7 mouse cellular contexts compared by ENCODE assay signal in the genomic region with DNA sequence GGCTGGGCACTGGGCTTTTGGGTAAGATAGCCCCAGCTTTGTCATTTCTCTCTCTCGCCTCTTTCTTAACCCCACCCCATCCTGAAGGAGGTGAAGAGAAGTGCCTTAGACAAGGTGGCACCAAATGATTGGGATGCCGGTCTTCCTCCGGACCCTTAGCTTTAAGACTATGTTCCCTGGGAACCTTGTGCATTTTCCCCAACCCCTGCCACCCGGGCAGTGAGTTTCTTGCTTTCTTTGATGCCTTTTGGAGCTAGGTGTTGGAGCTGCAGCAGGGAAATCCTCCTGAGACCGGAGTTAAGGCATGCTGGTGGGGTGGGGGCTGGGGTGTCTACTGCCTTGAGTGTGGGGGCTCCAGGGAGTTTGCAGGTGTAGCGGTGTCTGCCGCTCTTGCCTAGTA. TPM values are rescaled to one million over a fixed set of nuclear protein-coding genes. Genes with fewer than 3 reads are reported as not detected.
DNase-seq lines count a peak whose midpoint lies in the region; ATAC-seq lines count a peak whose summit lies in the region.

No protein-coding gene starts in this region.

- 0 out of 2 replicates have a peak, but pooled peaks cover 6% of the 10 kb centered on the region for H3K4me1 ChIP-seq in liver, embryonic 11.5 days (replicated peaks; ENCODE audit: control insufficient read depth, insufficient read depth, low read length)
- H3K4me1 ChIP-seq in forebrain, embryonic 12.5 days: peaks cover 30% of the 10 kb centered on the region
- H3K4me1 ChIP-seq in limb, embryonic 10.5 days: peaks cover 90% of the 10 kb centered on the region
- peaks cover 16% of the 10 kb centered on the region for H3K4me1 ChIP-seq in neural tube, embryonic 15.5 days

- H3K9me3 ChIP-seq in liver, embryonic 11.5 days (ENCODE audit: control insufficient read depth, low read length): no peaks in the 10 kb centered on the region
- no peaks in the 10 kb centered on the region for H3K9me3 ChIP-seq in forebrain, embryonic 12.5 days
- no peaks in the 10 kb centered on the region for H3K9me3 ChIP-seq in limb, embryonic 10.5 days (replicated peaks)
- H3K9me3 ChIP-seq in neural tube, embryonic 15.5 days (replicated peaks): no peaks in the 10 kb centered on the region

- WGBS in liver, embryonic 11.5 days: 5% methylated on average over 7 of the region's 7 CpGs
- under 1% methylated on average over 7 of the region's 7 CpGs for WGBS in forebrain, embryonic 12.5 days
- WGBS in limb, embryonic 10.5 days: 3% methylated on average over 7 of the region's 7 CpGs
- 8% methylated on average over 7 of the region's 7 CpGs for WGBS in neural tube, embryonic 15.5 days

- H3K9ac ChIP-seq in liver, embryonic 11.5 days (ENCODE audit: low read depth, low read length): no peak overlapping the region
- H3K9ac ChIP-seq in forebrain, embryonic 12.5 days: 0 out of 2 replicates have a peak overlapping the region, but pooled peaks have one; percentile 51
- H3K9ac ChIP-seq in neural tube, embryonic 15.5 days (replicated peaks): 0 out of 2 replicates have a peak overlapping the region, but pooled peaks have one; percentile 47

- DNase-seq in liver, embryonic 11.5 days (ENCODE audit: low spot score): no peak
- DNase-seq in liver: no peak
- peak; percentile 38 for DNase-seq in limb, embryonic 10.5 days (ENCODE audit: low spot score)
- DNase-seq in urinary bladder, postnatal 10 days (ENCODE audit: low spot score): no peak
- no peak for DNase-seq in adrenal gland, adult 2 months

- peak overlapping the region; percentile 46 for H3K4me3 ChIP-seq in liver, embryonic 11.5 days (ENCODE audit: low read depth, low read length)
- peak overlapping the region; percentile 47 for H3K4me3 ChIP-seq in forebrain, embryonic 12.5 days (replicated peaks)
- peak overlapping the region; percentile 71 for H3K4me3 ChIP-seq in limb, embryonic 10.5 days
- peak overlapping the region; percentile 51 for H3K4me3 ChIP-seq in neural tube, embryonic 15.5 days (replicated peaks)

- H3K4me2 ChIP-seq in liver, embryonic 11.5 days: peak overlapping the region; percentile 71
- peak overlapping the region; percentile 88 for H3K4me2 ChIP-seq in forebrain, embryonic 12.5 days
- H3K4me2 ChIP-seq in neural tube, embryonic 15.5 days: peak overlapping the region; percentile 96

- H3K27me3 ChIP-seq in liver, embryonic 11.5 days (replicated peaks; ENCODE audit: control insufficient read depth, insufficient read depth, low read length): peaks cover 80% of the 10 kb centered on the region
- peaks cover 99% of the 10 kb centered on the region for H3K27me3 ChIP-seq in forebrain, embryonic 12.5 days
- peaks cover 64% of the 10 kb centered on the region for H3K27me3 ChIP-seq in limb, embryonic 10.5 days (ENCODE audit: low read depth, poor library complexity, severe bottlenecking)
- H3K27me3 ChIP-seq in neural tube, embryonic 15.5 days (replicated peaks): peaks cover 96% of the 10 kb centered on the region

- no peaks in the 10 kb centered on the region for H3K36me3 ChIP-seq in liver, embryonic 11.5 days (ENCODE audit: control insufficient read depth, insufficient read depth, low read length)
- no peaks in the 10 kb centered on the region for H3K36me3 ChIP-seq in forebrain, embryonic 12.5 days (replicated peaks)
- H3K36me3 ChIP-seq in limb, embryonic 10.5 days: no peaks in the 10 kb centered on the region
- H3K36me3 ChIP-seq in neural tube, embryonic 15.5 days: no peaks in the 10 kb centered on the region

- H3K27ac ChIP-seq in liver, embryonic 11.5 days (ENCODE audit: low read depth, low read length): no peak overlapping the region
- H3K27ac ChIP-seq in forebrain, embryonic 12.5 days: no peak overlapping the region
- H3K27ac ChIP-seq in limb, embryonic 10.5 days: peak overlapping the region; percentile 87
- no peak overlapping the region for H3K27ac ChIP-seq in neural tube, embryonic 15.5 days (replicated peaks)

- ATAC-seq in liver, embryonic 11.5 days (replicated peaks; ENCODE audit: low FRiP score): no peak
- no peak for ATAC-seq in forebrain, embryonic 12.5 days (ENCODE audit: low FRiP score)
- ATAC-seq in neural tube, embryonic 15.5 days (ENCODE audit: low FRiP score): no peak

RNA-seq across cellular contexts. Expression of gene Scn4b, which starts 0.9 kb away (rescaled TPM):
- 0.22 and 0.41 TPM in 2 replicates for polyA plus RNA-seq in liver, embryonic 11.5 days (2014; fragmentation: Nextera tagmentation; extraction: Ambion mirVana)
- 0.23 and 0.56 TPM in 2 replicates for polyA plus RNA-seq in forebrain, embryonic 12.5 days (2016; fragmentation: Nextera tagmentation; extraction: Ambion mirVana)
- 2.0 and 4.1 TPM in 2 replicates for polyA plus RNA-seq in limb, embryonic 10.5 days (2016; fragmentation: Nextera tagmentation; extraction: Ambion mirVana)
- 0.55 and 2.0 TPM in 2 replicates for polyA plus RNA-seq in neural tube, embryonic 15.5 days (2015; fragmentation: Nextera tagmentation; extraction: Ambion mirVana)
- total RNA-seq in adrenal gland, adult 2 months (2021): 1 to 10 TPM in 1 of 2 experiments, under 1 TPM in 1; 0.46 to 1.0 TPM
- 0.18 and 0.51 TPM in 2 replicates for polyA plus RNA-seq in adrenal gland, adult 2 months (2012; rRNA removed)

RNA-seq across cellular contexts. Expression of gene Scn2b, which starts 21.5 kb away (rescaled TPM):
- polyA plus RNA-seq in liver, embryonic 11.5 days (2014; fragmentation: Nextera tagmentation; extraction: Ambion mirVana): 1.9 and 2.3 TPM in 2 replicates
- polyA plus RNA-seq in forebrain, embryonic 12.5 days (2016; fragmentation: Nextera tagmentation; extraction: Ambion mirVana): 3.0 and 3.1 TPM in 2 replicates
- polyA plus RNA-seq in limb, embryonic 10.5 days (2016; fragmentation: Nextera tagmentation; extraction: Ambion mirVana): 12.0 and 14.1 TPM in 2 replicates
- 11.9 and 12.0 TPM in 2 replicates for polyA plus RNA-seq in neural tube, embryonic 15.5 days (2015; fragmentation: Nextera tagmentation; extraction: Ambion mirVana)
- 10 to 100 TPM; 10.4 to 13.5 TPM for total RNA-seq in adrenal gland, adult 2 months (2021)
- polyA plus RNA-seq in adrenal gland, adult 2 months (2012; rRNA removed): 2.0 and 2.2 TPM in 2 replicates

RNA-seq across cellular contexts. Expression of gene BC049352, which starts 42.7 kb away (rescaled TPM):
- 0.15 TPM in 1 of 2 replicates, not detected in the other for polyA plus RNA-seq in liver, embryonic 11.5 days (2014; fragmentation: Nextera tagmentation; extraction: Ambion mirVana)
- 0.18 and 0.22 TPM in 2 replicates for polyA plus RNA-seq in forebrain, embryonic 12.5 days (2016; fragmentation: Nextera tagmentation; extraction: Ambion mirVana)
- not detected in 2 replicates for polyA plus RNA-seq in limb, embryonic 10.5 days (2016; fragmentation: Nextera tagmentation; extraction: Ambion mirVana)
- polyA plus RNA-seq in neural tube, embryonic 15.5 days (2015; fragmentation: Nextera tagmentation; extraction: Ambion mirVana): not detected in 2 replicates
- total RNA-seq in adrenal gland, adult 2 months (2021): 1 to 10 TPM in 1 of 2 experiments, not detected in 1; 1.1 TPM
- 0.16 and 0.23 TPM in 2 replicates for polyA plus RNA-seq in adrenal gland, adult 2 months (2012; rRNA removed)
